Mouse (Mus musculus) midbrain, embryonic 11.5 days (tissue): ENCODE measurements around the gene Pigt. TPM values are rescaled to one million over a fixed set of nuclear protein-coding genes. Genes with fewer than 3 reads are reported as not detected.

Experiments
- ATAC-seq: fragments of 200-750 bp; cut with Nextera tagmentation; 2 replicates; pipeline ENCODE4 v1.8.0; 2017; ENCODE audit warnings: moderate TSS enrichment, moderate library complexity; ENCODE audit not compliant: low FRiP score
- DNase-seq: peaks from one replicate; pipeline ENCODE4 v3.0.0; 2015; ENCODE audit warnings: low spot score; ENCODE audit errors: missing footprints
- H3K27ac ChIP-seq: fragments of 300-500 bp; sonication (generic); 2 replicates; pipeline ENCODE4 v1.5.1; 2014; ENCODE audit warnings: low read depth, low read length
- H3K27me3 ChIP-seq: fragments of 300-500 bp; sonication (generic); 2 replicates; pipeline ENCODE4 v1.6.1; 2014; ENCODE audit warnings: mild to moderate bottlenecking, low read length, moderate library complexity, mixed read lengths; ENCODE audit not compliant: control insufficient read depth, insufficient read depth
- H3K36me3 ChIP-seq: fragments of 300-500 bp; sonication (generic); 2 replicates; pipeline ENCODE4 v1.6.1; 2014; ENCODE audit warnings: mild to moderate bottlenecking, low read length, moderate library complexity, mixed read lengths; ENCODE audit not compliant: control insufficient read depth, insufficient read depth
- H3K4me1 ChIP-seq: fragments of 300-500 bp; sonication (generic); 2 replicates; pipeline ENCODE4 v1.6.1; 2014; ENCODE audit warnings: low read length; ENCODE audit not compliant: control insufficient read depth, insufficient read depth
- H3K4me2 ChIP-seq: fragments of 300-500 bp; sonication (generic); 2 replicates; pipeline ENCODE4 v1.6.1; 2014; ENCODE audit warnings: mild to moderate bottlenecking, moderate library complexity
- H3K4me3 ChIP-seq: fragments of 300-500 bp; sonication (generic); 2 replicates; pipeline ENCODE4 v1.5.1; 2014; ENCODE audit warnings: low read depth, low read length
- H3K9ac ChIP-seq: fragments of 300-500 bp; sonication (generic); 2 replicates; pipeline ENCODE4 v1.6.1; 2014; ENCODE audit warnings: low read length
- H3K9me3 ChIP-seq: fragments of 300-500 bp; sonication (generic); 2 replicates; pipeline ENCODE4 v1.6.1; 2016; ENCODE audit warnings: low read length; ENCODE audit not compliant: control insufficient read depth
- WGBS: fragments of 180-500 bp; shearing (Covaris S2); extraction: QIAGEN DNeasy Blood & Tissue Kit; methylation state at CpG from one replicate; pipeline ENCODE4 v1.1.7; 2014; 5-methylcytosine and 5-hydroxymethylcytosine counted together
- polyA plus RNA-seq: library from polyadenylated mRNA; unstranded; fragments of >200 nt; fragmentation: Nextera tagmentation; extraction: Ambion mirVana; gene quantifications from 2 replicates; pipeline ENCODE4 v1.2.1, GENCODE M21; 2014

Gene Pigt
- polyA plus RNA-seq, 1 experiment from 2014 or later: 51.9 TPM

DNA sequence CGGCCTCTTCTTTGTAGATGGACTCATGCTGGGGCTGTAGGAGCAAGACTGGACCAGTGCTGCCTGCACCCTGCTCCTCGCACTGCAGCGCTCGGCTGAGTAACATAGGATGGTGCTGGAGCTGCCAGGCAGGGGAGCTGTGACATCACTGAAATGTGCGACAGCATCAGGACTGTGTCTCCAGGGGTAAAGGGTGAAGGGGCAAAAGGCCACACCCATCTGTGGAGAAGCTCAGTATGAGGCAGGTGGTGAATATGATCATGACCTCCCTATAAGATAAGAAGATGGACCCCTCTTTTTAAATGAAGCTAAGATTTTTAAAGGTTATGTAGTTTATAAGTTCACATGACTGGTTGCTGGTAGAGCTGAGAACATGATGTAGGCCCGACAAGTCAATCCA is 23.7 kb upstream of the Pigt start, which contains the start of gene Trp53tg5:
Gene Trp53tg5 (minus strand): TSS at position 101 of the 400 bp plus-strand sequence.
- no peak within 1 kb of the TSS for H3K27ac ChIP-seq
- H3K9me3 ChIP-seq: no peaks in the 10 kb centered on the region
- DNase-seq (no peak), ATAC-seq (no peak)
- no peaks in the 10 kb centered on the region for H3K36me3 ChIP-seq
- H3K4me1 ChIP-seq: no peaks in the 10 kb centered on the region
- 83% methylated on average over 6 of the region's 6 CpGs for WGBS
- no peak within 1 kb of the TSS for H3K4me3 ChIP-seq
- H3K4me2 ChIP-seq: no peak within 1 kb of the TSS
- no peaks in the 10 kb centered on the region for H3K27me3 ChIP-seq
- H3K9ac ChIP-seq: no peak within 1 kb of the TSS

DNA sequence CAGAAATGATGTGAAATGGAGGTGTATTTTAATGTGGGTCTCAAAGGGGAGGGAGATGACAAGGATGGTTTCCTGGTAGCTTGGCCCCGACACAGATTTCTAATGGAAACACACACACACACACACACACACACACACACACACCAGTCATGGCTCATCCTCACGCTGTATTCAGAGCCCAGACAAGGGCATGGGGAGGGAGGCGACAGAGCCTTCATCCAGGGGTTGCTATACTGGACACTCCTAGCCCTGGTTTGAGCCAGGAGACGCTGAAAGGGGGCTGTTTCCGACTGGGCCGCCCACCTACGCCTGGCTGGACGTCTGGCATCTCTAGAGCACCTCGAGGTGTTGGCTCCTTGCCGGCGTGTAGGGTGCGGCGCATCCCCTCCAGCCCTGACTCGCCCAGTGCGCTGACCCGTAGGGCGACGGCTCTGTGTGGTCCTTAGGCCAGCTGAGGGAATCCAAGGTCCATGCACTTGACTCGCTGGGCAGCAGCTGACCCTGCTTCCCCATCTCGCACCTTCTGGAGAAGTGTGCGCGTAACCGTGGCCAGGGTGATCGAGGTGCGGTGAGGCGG is 11.6 kb upstream of the Pigt start, which contains the start of gene Dbndd2:
Gene Dbndd2 (plus strand): TSS at position 426 of the 577 bp plus-strand sequence.
- peak within 1 kb of the TSS; percentile 72 for H3K9ac ChIP-seq
- ATAC-seq: peak; percentile 73
- peaks cover 20% of the 10 kb centered on the region for H3K27me3 ChIP-seq
- H3K4me3 ChIP-seq: peak within 1 kb of the TSS; percentile 72
- DNase-seq: peak; percentile 92
- H3K4me2 ChIP-seq: peak within 1 kb of the TSS; percentile 100
- H3K4me1 ChIP-seq: peaks cover 9% of the 10 kb centered on the region
- no peaks in the 10 kb centered on the region for H3K9me3 ChIP-seq
- no peak within 1 kb of the TSS for H3K27ac ChIP-seq
- no peaks in the 10 kb centered on the region for H3K36me3 ChIP-seq
- under 1% methylated on average over 25 of the region's 26 CpGs for WGBS

DNA sequence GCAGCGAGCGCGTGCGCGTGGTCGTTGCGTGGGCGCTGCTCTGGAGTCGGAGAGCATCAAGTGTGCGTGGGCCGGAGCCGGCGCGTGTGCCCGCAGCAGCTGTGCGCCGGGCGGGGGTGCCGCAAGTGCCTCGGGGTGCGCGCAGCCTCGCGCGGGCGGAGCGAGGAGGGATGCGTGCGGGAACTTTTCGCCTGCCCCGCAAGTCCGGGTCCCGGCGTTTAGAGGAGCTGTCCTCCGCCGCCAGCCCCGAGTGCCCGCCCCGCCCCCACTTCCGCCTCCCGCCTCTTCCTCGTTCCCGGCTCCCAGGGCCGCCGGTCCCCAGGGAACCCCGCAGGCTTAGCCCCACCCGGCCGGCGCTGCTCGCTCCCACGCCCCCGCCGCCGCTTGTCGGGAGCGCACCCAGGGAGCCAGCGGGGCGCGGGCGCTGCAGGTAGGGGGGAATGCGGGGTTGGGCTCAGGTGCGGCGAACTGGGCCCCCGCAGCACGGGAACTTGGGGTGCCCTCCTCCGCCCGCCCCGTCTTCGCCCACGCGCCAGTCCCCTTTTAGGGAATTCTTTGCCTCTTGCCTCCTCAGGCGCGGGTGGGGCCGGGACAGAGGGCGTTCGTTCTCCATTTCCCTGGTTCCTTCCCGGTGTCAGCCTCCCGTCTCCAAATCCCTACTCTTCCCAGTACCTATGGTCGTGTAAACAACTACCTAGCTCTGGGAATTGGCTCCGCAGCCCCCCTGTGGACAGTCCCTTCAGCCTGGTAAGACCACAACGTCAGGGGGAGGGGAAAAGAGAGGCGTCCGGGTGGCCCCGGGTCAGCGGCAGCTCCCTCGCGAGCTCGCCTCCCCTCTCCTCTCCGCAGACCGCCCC is 10.8 kb upstream of the Pigt start:
- WGBS: under 1% methylated on average over 62 of the region's 90 CpGs
- H3K27me3 ChIP-seq: peaks cover 20% of the 10 kb centered on the region
- H3K27ac ChIP-seq: no peak overlapping the region
- H3K36me3 ChIP-seq: no peaks in the 10 kb centered on the region
- H3K9me3 ChIP-seq: no peaks in the 10 kb centered on the region
- DNase-seq: peak; percentile 93
- peak overlapping the region; percentile 72 for H3K9ac ChIP-seq
- peak; percentile 62; the same call in 1 of the 2 replicates for ATAC-seq
- peaks cover 9% of the 10 kb centered on the region for H3K4me1 ChIP-seq
- peak overlapping the region; percentile 72 for H3K4me3 ChIP-seq
- H3K4me2 ChIP-seq: peak overlapping the region; percentile 100

DNA sequence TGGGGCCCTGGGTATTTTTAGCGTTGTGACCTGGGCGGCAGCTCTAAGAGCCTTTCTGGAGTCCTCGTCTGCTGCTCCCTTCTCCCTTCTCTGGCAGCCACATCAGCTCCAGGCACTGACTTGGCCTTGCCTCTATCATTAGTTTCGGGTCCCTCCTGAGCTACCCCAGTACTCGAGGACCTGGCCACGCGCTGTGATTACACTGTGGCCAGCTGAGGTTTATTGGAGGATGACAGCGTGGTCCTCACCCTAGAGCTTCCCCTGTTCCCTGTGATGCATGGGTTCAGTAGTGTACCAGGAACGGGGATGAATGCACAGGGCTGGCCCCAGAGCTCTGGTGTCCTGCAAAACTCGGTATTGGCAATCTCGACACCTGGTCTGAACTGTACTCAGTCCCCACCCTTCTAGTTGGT is 10.2 kb upstream of the Pigt start:
- peak overlapping the region; percentile 72 for H3K4me3 ChIP-seq
- peaks cover 9% of the 10 kb centered on the region for H3K4me1 ChIP-seq
- peaks cover 20% of the 10 kb centered on the region for H3K27me3 ChIP-seq
- 14% methylated on average over 11 of the region's 11 CpGs for WGBS
- H3K36me3 ChIP-seq: no peaks in the 10 kb centered on the region
- H3K4me2 ChIP-seq: peak overlapping the region; percentile 100
- H3K9me3 ChIP-seq: no peaks in the 10 kb centered on the region
- H3K9ac ChIP-seq: peak overlapping the region; percentile 72
- DNase-seq (peak; percentile 92), ATAC-seq (peak; percentile 7; the same call in 1 of the 2 replicates)
- H3K27ac ChIP-seq: no peak overlapping the region

DNA sequence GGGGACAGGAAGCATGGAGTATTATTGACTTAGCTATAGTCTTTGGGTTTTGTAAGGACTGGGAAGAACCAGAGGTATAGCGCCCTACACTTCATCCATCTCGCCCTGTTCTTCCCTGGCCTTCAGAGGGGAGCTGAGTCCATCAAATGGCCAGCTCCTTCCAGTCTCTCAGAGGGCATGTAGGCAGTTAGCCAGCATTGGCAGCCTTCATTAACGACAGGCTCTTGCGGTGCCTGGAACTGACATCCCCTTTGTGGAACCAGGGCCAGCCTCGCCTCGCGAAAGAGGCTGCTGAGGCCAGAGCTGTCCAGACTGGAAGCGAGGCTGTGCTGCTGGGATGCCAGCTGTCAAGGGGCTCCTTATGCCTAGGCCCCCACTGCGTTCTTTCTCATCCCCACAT is 9.5 kb upstream of the Pigt start:
- no peak for ATAC-seq
- Histone ChIP-seq H3K4me2 (no peak overlapping the region), H3K27me3 (peaks cover 20% of the 10 kb centered on the region), H3K27ac (no peak overlapping the region), H3K36me3 (no peaks in the 10 kb centered on the region), H3K4me3 (no peak overlapping the region), H3K4me1 (peaks cover 9% of the 10 kb centered on the region), H3K9ac (no peak overlapping the region), H3K9me3 (no peaks in the 10 kb centered on the region)
- DNase-seq: no peak
- WGBS: 67% methylated on average over 9 of the region's 9 CpGs

DNA sequence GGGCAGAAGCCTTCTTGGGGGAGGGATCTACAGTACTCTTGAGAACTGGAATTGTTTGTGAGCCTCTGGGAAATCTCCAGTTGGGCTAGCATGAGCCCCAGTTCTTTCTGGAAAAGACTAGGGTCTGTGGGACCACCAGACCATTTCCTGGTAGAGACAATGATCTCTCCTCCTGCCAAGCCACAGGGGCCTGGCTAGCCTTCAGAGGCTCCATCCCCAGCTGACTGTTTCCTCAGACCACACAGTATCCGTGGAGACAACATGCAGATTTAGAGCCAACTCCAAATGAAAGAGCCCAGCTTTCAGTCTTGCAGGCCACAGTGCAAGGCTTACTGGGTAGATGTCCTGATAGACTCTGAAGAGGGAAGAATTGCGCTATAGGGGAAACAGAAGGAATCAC is 3.2 kb upstream of the Pigt start:
- 43% methylated on average over 2 of the region's 2 CpGs for WGBS
- Histone ChIP-seq H3K4me2 (no peak overlapping the region), H3K9ac (no peak overlapping the region), H3K4me1 (peaks cover 5% of the 10 kb centered on the region; the same call in 1 of the 2 replicates), H3K27ac (no peak overlapping the region), H3K4me3 (no peak overlapping the region), H3K36me3 (no peaks in the 10 kb centered on the region), H3K9me3 (no peaks in the 10 kb centered on the region), H3K27me3 (no peaks in the 10 kb centered on the region)
- ATAC-seq (no peak), DNase-seq (no peak)

DNA sequence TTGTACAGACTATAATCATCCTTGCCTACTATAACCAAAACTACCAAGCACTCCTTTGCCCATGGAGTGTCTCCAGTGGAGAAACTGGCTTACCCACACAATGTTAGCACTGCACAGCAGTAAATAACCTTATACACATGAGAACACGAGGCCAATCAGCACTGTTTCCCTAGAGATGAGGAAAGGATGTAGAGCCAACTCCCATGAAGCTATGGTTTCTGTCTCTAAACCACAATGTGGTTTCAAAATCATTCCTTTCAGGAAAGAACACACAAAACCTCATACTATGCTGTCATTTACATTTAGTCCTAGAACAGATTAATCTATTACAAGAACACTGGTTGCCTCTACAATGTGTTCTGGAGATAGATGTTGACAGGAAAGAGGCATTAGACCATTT is 989 bp upstream of the Pigt start:
- 59% methylated on average over 1 of the region's 1 CpGs for WGBS

DNA sequence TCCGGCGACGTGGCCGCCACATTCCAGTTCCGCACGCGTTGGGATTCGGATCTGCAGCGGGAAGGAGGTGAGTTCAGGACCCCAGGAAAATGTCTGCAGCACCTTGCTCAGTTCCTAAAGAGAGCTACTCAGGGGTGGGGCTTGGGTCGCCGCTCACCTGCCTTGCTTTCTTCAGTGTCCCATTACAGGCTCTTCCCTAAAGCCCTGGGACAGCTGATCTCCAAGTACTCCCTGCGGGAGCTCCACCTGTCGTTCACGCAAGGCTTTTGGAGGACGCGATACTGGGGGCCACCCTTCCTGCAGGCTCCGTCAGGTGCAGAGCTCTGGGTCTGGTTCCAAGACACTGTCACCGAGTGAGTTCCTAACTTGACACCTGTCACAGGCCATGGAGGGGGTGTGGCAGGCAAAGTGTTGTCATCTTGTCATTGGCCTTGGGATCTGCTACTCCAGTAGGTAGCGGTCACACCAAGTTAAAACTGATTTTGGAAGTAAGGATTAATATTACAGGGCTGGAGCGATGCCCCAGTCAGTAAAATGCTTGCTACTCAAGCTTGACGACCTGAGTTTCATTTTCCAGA is 460 bp downstream of the Pigt start:
- 6% methylated on average over 21 of the region's 21 CpGs for WGBS
- no peak overlapping the region for H3K27ac ChIP-seq
- DNase-seq (no peak), ATAC-seq (peak; percentile 15; the same call in 1 of the 2 replicates)
- peak overlapping the region; percentile 68 for H3K4me3 ChIP-seq
- H3K4me1 ChIP-seq: peaks cover 5% of the 10 kb centered on the region; the same call in 1 of the 2 replicates
- no peaks in the 10 kb centered on the region for H3K27me3 ChIP-seq
- H3K9me3 ChIP-seq: no peaks in the 10 kb centered on the region
- H3K4me2 ChIP-seq: peak overlapping the region; percentile 97
- peaks cover 8% of the 10 kb centered on the region; the same call in 1 of the 2 replicates for H3K36me3 ChIP-seq
- peak overlapping the region; percentile 73 for H3K9ac ChIP-seq

More for the DNA sequence above, 989 bp upstream of the Pigt start:
- DNase-seq (no peak), ATAC-seq (no peak)
- H3K9me3 ChIP-seq: no peaks in the 10 kb centered on the region
- no peak overlapping the region for H3K4me3 ChIP-seq
- no peak overlapping the region for H3K4me2 ChIP-seq
- no peaks in the 10 kb centered on the region for H3K27me3 ChIP-seq
- peaks cover 5% of the 10 kb centered on the region; the same call in 1 of the 2 replicates for H3K4me1 ChIP-seq
- no peak overlapping the region for H3K9ac ChIP-seq
- no peak overlapping the region for H3K27ac ChIP-seq
- H3K36me3 ChIP-seq: peaks cover 2% of the 10 kb centered on the region; the same call in 1 of the 2 replicates
